Mouse (Mus musculus) megakaryocyte-erythroid progenitor cell, adult 5 weeks (primary cell): ENCODE data around the gene Hibch. TPM values are rescaled to one million over a fixed set of nuclear protein-coding genes. Genes with fewer than 3 reads are reported as not detected.

ENCODE experiments used
- polyA plus RNA-seq: library from polyadenylated mRNA; stranded (reverse); fragments of >175 nt; gene quantifications from 2 replicates; pipeline ENCODE4 v1.2.3, GENCODE M21; 2012

Gene Hibch
- 0.96 and 2.2 TPM in 2 replicates for polyA plus RNA-seq

DNA sequence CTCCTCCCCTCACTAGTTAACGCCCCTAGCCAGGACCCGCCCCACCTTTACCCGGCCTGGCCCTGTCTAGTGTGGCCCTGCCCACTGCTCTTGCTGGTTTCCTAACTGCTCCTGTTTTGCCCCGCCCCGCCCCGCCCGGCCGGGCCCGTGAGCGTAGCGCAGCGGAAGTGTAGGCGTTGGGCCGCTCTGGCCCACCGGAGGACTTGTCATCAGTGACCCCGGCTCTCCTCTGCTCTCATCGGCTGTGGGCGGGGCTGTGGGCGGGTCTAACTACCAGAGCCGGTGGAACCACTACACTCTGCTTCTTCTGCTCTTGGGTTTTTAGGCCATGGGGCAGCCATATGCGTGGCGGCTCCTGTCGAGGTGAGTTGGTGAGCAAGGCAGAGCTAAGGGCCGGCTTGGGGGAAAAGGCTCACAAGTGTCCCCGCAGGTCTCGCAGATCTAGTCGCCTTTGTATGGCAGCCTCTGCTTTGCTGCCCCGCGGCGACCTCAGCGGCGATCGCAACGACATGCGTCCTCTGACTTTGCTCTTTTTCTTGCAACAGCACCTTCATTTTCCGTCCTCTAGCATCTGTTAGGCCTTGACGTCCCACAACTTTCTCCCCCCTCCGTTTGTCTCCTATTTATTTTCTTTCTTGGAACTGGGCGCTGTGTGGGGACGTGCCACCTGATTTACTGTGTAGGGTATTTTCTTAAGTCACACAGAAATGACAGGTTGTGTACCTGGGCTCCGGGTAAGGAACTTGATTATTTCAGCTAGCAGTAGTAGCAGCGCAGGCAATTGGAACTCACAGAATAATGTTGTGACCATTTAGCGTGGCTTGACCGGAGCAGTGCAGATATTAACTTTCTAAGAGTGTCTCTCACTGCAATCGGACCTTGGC is at the start of gene Hibch:
TSS of gene Hibch (plus strand) at position 148 of the 884 bp plus-strand sequence.

DNA sequence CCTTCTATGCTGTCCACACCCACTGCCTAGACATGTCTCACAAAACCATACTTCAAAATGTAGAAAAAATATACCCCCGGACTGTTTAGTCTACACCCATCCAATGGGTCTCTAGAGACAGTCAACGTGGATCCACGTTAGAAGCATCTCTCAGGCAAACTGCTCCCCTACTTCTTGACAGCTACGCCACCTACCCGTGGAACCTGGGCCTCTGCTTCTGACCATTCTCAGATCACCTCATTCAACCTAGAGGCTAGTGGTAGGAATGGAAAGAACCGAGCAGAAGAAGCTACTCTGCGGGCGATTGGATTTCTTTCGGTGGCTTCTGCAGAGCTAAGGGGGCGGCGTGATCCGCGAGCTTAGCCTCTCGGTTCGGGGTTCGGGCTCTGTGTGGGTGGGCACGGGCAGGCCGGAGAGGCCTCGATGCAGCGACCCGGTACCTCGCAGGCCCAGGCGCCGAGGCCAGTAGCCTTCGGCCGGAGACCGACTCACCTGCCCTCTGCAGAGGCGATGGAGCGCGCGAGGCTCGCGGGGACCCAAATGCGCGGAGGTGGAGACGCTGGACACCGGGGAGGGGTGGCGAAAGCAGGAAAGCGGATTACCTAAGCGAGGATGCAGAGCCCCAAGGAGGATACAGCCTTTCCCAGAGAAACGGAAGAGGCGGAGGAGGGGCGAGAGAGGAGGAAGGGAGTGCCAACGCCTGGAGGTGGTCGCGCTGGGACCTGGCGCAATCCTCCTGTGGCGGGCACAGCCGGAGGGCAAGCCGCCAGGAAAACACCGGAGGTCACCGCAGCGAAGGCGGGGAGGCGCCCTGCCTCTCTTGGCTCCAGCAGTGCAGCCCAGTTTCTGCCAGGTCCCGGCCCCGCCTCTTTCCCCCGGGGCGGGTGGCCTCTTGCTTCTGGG is 27.6 kb upstream of the Hibch start, which contains the start of gene Inpp1:
TSS of gene Inpp1 (minus strand) at position 779 of the 903 bp plus-strand sequence.

Other genes starting within 250 kb of the Hibch start
- 0.83 and 0.90 TPM in 2 replicates for gene Nemp2, start 214.2 kb upstream of the Hibch start, polyA plus RNA-seq
- 3.4 and 4.4 TPM in 2 replicates for gene Mfsd6, start 117.5 kb upstream of the Hibch start, polyA plus RNA-seq
- 1.7 TPM in 2 replicates for gene Inpp1, start 27.2 kb upstream of the Hibch start, polyA plus RNA-seq
- gene 1700019D03Rik, start 175.2 kb downstream of the Hibch start, polyA plus RNA-seq: 0.04 TPM in 1 of 2 replicates, not detected in the other
- not detected in 2 replicates for gene Mstn, start 216.7 kb downstream of the Hibch start, polyA plus RNA-seq